Mouse (Mus musculus) heart, postnatal 0 days (tissue): ENCODE data around the gene Pdxk. TPM values are rescaled to one million over a fixed set of nuclear protein-coding genes. Genes with fewer than 3 reads are reported as not detected.

Experiments used
- ATAC-seq: fragments of 200-750 bp; cut with Nextera tagmentation; 2 replicates; pipeline ENCODE4 v1.8.0; 2017; ENCODE audit warnings: low read depth, moderate number of reproducible peaks, moderate library complexity; ENCODE audit not compliant: insufficient read depth
- DNase-seq: peaks from one replicate; pipeline ENCODE4 v3.0.0-alpha.2; 2016; ENCODE audit warnings: low spot score
- H3K27ac ChIP-seq: fragments of 300-500 bp; sonication (generic); 2 replicates; pipeline ENCODE4 v1.5.1; 2014; ENCODE audit warnings: low read depth, mild to moderate bottlenecking
- H3K27me3 ChIP-seq: fragments of 300-500 bp; sonication (generic); 2 replicates; pipeline ENCODE4 v1.6.1; 2014; ENCODE audit warnings: low read length, mixed read lengths; ENCODE audit not compliant: control insufficient read depth, insufficient read depth
- H3K36me3 ChIP-seq: fragments of 300-500 bp; sonication (generic); replicated peaks from 2 replicates; pipeline ENCODE4 v1.6.1; 2014; ENCODE audit warnings: low read length, mixed read lengths; ENCODE audit not compliant: control insufficient read depth, insufficient read depth
- H3K4me1 ChIP-seq: fragments of 300-500 bp; sonication (generic); 2 replicates; pipeline ENCODE4 v1.6.1; 2014; ENCODE audit warnings: antibody characterized with exemption; ENCODE audit not compliant: control insufficient read depth, insufficient read depth
- H3K4me2 ChIP-seq: fragments of 300-500 bp; sonication (generic); 2 replicates; pipeline ENCODE4 v1.6.1; 2014; ENCODE audit warnings: low read depth, mild to moderate bottlenecking, low read length, moderate library complexity
- H3K4me3 ChIP-seq: fragments of 300-500 bp; sonication (generic); 2 replicates; pipeline ENCODE4 v1.5.1; 2014; ENCODE audit warnings: low read depth, low read length
- H3K9ac ChIP-seq: fragments of 300-500 bp; sonication (generic); replicated peaks from 2 replicates; pipeline ENCODE4 v1.6.1; 2014; ENCODE audit warnings: low read depth, low read length, mixed read lengths
- H3K9me3 ChIP-seq: fragments of 300-500 bp; sonication (generic); replicated peaks from 2 replicates; pipeline ENCODE4 v1.6.1; 2016; ENCODE audit warnings: low read length; ENCODE audit not compliant: control insufficient read depth
- CTCF ChIP-seq: IDR thresholded peaks from 2 replicates; pipeline ENCODE4 v1.5.1; 2016; ENCODE audit warnings: antibody characterized with exemption, control low read depth, low read depth
- EP300 ChIP-seq: IDR thresholded peaks from 2 replicates; pipeline ENCODE4 v1.6.1; 2016; ENCODE audit warnings: antibody characterized with exemption, low read depth
- WGBS: fragments of 180-500 bp; shearing (Covaris S2); extraction: QIAGEN DNeasy Blood & Tissue Kit; methylation state at CpG from one replicate; pipeline ENCODE4 v1.1.7; 2014; 5-methylcytosine and 5-hydroxymethylcytosine counted together
- polyA plus RNA-seq: library from polyadenylated mRNA; unstranded; fragments of >200 nt; fragmentation: Nextera tagmentation; extraction: Ambion mirVana; gene quantifications from 2 replicates; pipeline ENCODE4 v1.2.1, GENCODE M21; 2015
- total RNA-seq: library from RNA; depleted of rRNA; stranded (reverse); fragments of >200 nt; gene quantifications from 2 replicates; pipeline ENCODE4 v1.2.3, GENCODE M21; 2014; ENCODE audit warnings: low replicate concordance

Gene Pdxk
- total and polyA plus RNA-seq, 2 experiments from 2014 or later = 3.7 to 4.6 TPM

GRCm38 (mm10) chr10:78464201-78464791 lies 479 bp downstream of the Pdxk start:
- TF ChIP-seq CTCF (no peak), EP300 (no peak)
- H3K4me3 ChIP-seq = peak overlapping the region; percentile 66
- DNase-seq = no peak
- no peaks in the 10 kb centered on the region for H3K27me3 ChIP-seq
- peaks cover 5% of the 10 kb centered on the region; the same call in 1 of the 2 replicates for H3K4me1 ChIP-seq
- peak overlapping the region; percentile 47 for H3K9ac ChIP-seq
- H3K36me3 ChIP-seq = no peaks in the 10 kb centered on the region
- H3K4me2 ChIP-seq = peak overlapping the region; percentile 89
- H3K27ac ChIP-seq = peak overlapping the region; percentile 16; the same call in 1 of the 2 replicates
- peak; percentile 21 for ATAC-seq
- no peaks in the 10 kb centered on the region for H3K9me3 ChIP-seq
- 2% methylated on average over 32 of the region's 32 CpGs for WGBS

DNA sequence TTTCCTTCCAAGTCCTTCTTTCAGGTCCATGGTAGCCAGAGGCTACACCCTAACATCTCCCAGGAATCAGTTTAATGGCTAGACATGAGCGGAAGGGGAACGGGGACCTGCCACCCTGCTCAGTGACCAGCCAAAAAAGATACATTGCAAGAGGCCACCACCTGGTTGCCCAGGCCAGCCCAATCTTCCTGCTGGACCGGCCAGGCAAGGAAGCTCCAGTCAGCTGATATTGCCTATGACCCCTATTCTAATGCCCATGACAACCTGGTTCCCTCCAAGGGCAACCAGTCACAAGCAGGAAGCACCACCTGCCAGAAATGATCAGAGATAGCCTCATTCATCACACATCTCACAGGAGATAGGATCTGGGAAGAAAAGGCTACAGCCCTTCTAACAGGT lies 1.0 kb downstream of the Pdxk start:
- H3K9ac ChIP-seq = peak overlapping the region; percentile 47; the same call in 1 of the 2 replicates
- DNase-seq (no peak), ATAC-seq (no peak)
- peaks cover 5% of the 10 kb centered on the region; the same call in 1 of the 2 replicates for H3K4me1 ChIP-seq
- H3K27me3 ChIP-seq = no peaks in the 10 kb centered on the region
- peak overlapping the region; percentile 89 for H3K4me2 ChIP-seq
- TF ChIP-seq CTCF = no peak
- no peak for TF ChIP-seq EP300
- WGBS = 82% methylated on average over 3 of the region's 3 CpGs
- peak overlapping the region; percentile 66 for H3K4me3 ChIP-seq
- no peaks in the 10 kb centered on the region for H3K36me3 ChIP-seq
- no peak overlapping the region for H3K27ac ChIP-seq
- H3K9me3 ChIP-seq = no peaks in the 10 kb centered on the region

- ATAC-seq = no peak
- peak overlapping the region; percentile 89; the same call in 1 of the 2 replicates for H3K4me2 ChIP-seq
- no peak for DNase-seq
- WGBS = 76% methylated on average over 8 of the region's 8 CpGs
- TF ChIP-seq CTCF = no peak
- no peak for TF ChIP-seq EP300
- H3K4me3 ChIP-seq = no peak overlapping the region
- no peak overlapping the region for H3K9ac ChIP-seq
- no peaks in the 10 kb centered on the region for H3K9me3 ChIP-seq
- no peaks in the 10 kb centered on the region for H3K36me3 ChIP-seq
- H3K4me1 ChIP-seq = peaks cover 5% of the 10 kb centered on the region; the same call in 1 of the 2 replicates
- no peak overlapping the region for H3K27ac ChIP-seq
- H3K27me3 ChIP-seq = no peaks in the 10 kb centered on the region
These were observed 1.6 kb downstream of the Pdxk start for GRCm38 (mm10) chr10:78462945-78463768.

DNA sequence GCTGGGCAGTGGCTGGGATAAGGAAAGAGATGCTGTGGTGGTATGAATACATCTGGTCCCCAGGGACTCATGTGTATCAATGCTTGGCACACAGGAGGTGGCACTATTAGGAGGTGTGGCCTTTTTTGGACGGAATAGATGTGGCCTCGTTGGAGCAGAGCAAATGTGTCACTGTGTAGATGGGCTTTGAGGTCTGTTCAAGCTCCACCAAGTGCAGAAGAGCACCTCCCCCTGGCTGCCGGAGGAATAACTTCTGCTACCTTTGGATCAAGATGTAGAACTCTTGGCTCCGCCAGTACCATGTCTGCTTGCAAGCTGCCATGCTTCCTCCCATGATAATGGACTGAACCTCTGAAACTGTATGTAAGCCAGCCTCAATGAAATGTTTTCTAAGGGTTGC lies 3.0 kb downstream of the Pdxk start:
- Histone ChIP-seq H3K36me3 (no peaks in the 10 kb centered on the region), H3K9me3 (no peaks in the 10 kb centered on the region), H3K4me1 (peaks cover 5% of the 10 kb centered on the region; the same call in 1 of the 2 replicates), H3K4me2 (no peak overlapping the region), H3K4me3 (no peak overlapping the region), H3K27ac (no peak overlapping the region), H3K9ac (no peak overlapping the region), H3K27me3 (no peaks in the 10 kb centered on the region)
- no peak for TF ChIP-seq EP300
- peak; percentile 16; the same call in 1 of the 2 replicates for TF ChIP-seq CTCF
- no peak for DNase-seq
- 71% methylated on average over 4 of the region's 4 CpGs for WGBS
- ATAC-seq = no peak

DNA sequence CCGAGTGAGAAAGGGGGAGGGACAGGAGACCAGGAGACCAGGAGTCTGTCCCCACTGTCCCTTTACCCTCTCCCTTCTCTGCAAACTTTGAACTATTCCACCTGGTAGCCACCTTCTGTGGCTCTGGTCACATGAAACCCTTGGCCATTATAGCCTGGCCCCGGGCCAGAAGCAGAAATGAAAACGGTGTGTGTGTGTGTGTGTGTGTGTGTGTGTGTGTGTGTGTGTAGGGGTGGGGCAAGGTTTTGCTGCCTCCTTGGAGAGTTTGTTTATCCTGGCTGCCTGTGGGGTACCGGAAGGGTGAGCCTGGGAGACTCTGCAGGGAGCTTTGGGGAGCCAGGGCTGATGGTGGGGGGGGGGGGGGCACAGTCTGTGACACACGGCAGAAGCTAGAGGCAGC lies 4.3 kb downstream of the Pdxk start:
- Histone ChIP-seq H3K36me3 (no peaks in the 10 kb centered on the region), H3K27me3 (no peaks in the 10 kb centered on the region), H3K4me2 (no peak overlapping the region), H3K4me3 (no peak overlapping the region), H3K9me3 (no peaks in the 10 kb centered on the region), H3K9ac (no peak overlapping the region), H3K4me1 (peaks cover 5% of the 10 kb centered on the region; the same call in 1 of the 2 replicates), H3K27ac (no peak overlapping the region)
- DNase-seq (no peak), ATAC-seq (no peak)
- TF ChIP-seq CTCF = no peak
- TF ChIP-seq EP300 = no peak
- WGBS = 20% methylated on average over 5 of the region's 5 CpGs
